Mouse (Mus musculus) stomach, postnatal 0 days (tissue): ENCODE measurements around the gene Pdgfa. TPM values are rescaled to one million over a fixed set of nuclear protein-coding genes. Genes with fewer than 3 reads are reported as not detected.

ENCODE experiments used
- ATAC-seq: fragments of 200-750 bp; cut with Nextera tagmentation; 2 replicates; pipeline ENCODE4 v1.8.0; 2017; ENCODE audit not compliant: low FRiP score, low TSS enrichment
- DNase-seq: peaks from one replicate; pipeline ENCODE4 v3.0.0-alpha.2; 2016; ENCODE audit warnings: low spot score
- H3K27ac ChIP-seq: fragments of 300-500 bp; sonication (generic); replicated peaks from 2 replicates; pipeline ENCODE4 v1.5.1; 2014; ENCODE audit warnings: mild to moderate bottlenecking, control low read depth
- H3K27me3 ChIP-seq: fragments of 300-500 bp; sonication (generic); 2 replicates; pipeline ENCODE4 v1.6.1; 2014; ENCODE audit warnings: low read length; ENCODE audit not compliant: control insufficient read depth, insufficient read depth
- H3K36me3 ChIP-seq: fragments of 300-500 bp; sonication (generic); 2 replicates; pipeline ENCODE4 v1.6.1; 2014; ENCODE audit warnings: low read length, mixed read lengths; ENCODE audit not compliant: control insufficient read depth, insufficient read depth
- H3K4me1 ChIP-seq: fragments of 300-500 bp; sonication (generic); replicated peaks from 2 replicates; pipeline ENCODE4 v1.6.1; 2014; ENCODE audit warnings: antibody characterized with exemption; ENCODE audit not compliant: control insufficient read depth, insufficient read depth
- H3K4me2 ChIP-seq: fragments of 300-500 bp; sonication (generic); replicated peaks from 2 replicates; pipeline ENCODE4 v1.6.1; 2014; ENCODE audit warnings: low read depth, mild to moderate bottlenecking, control low read depth, moderate library complexity
- H3K4me3 ChIP-seq: fragments of 300-500 bp; sonication (generic); 2 replicates; pipeline ENCODE4 v1.5.1; 2014; ENCODE audit warnings: low read depth, low read length, control low read depth
- H3K9ac ChIP-seq: fragments of 300-500 bp; sonication (generic); 2 replicates; pipeline ENCODE4 v1.6.1; 2014; ENCODE audit warnings: mild to moderate bottlenecking, low read length, control low read depth, mixed read lengths
- H3K9me3 ChIP-seq: fragments of 300-500 bp; sonication (generic); 2 replicates; pipeline ENCODE4 v1.6.1; 2016; ENCODE audit warnings: low read length; ENCODE audit not compliant: control insufficient read depth
- CTCF ChIP-seq: IDR thresholded peaks from 2 replicates; pipeline ENCODE4 v1.5.1; 2016; ENCODE audit warnings: antibody characterized with exemption, low read depth, mild to moderate bottlenecking, moderate library complexity
- EP300 ChIP-seq: optimal IDR thresholded peaks from 2 replicates; pipeline ENCODE3; 2016; ENCODE audit warnings: antibody characterized with exemption
- WGBS: fragments of 180-500 bp; shearing (Covaris S2); extraction: QIAGEN DNeasy Blood & Tissue Kit; methylation state at CpG from one replicate; pipeline ENCODE4 v1.1.7; 2014; 5-methylcytosine and 5-hydroxymethylcytosine counted together
- polyA plus RNA-seq: library from polyadenylated mRNA; unstranded; fragments of >200 nt; fragmentation: Nextera tagmentation; extraction: Ambion mirVana; gene quantifications from 2 replicates; pipeline ENCODE4 v1.2.1, GENCODE M21; 2015

The Pdgfa gene
- polyA plus RNA-seq, 1 experiment from 2014 or later: 60.4 TPM

DNA sequence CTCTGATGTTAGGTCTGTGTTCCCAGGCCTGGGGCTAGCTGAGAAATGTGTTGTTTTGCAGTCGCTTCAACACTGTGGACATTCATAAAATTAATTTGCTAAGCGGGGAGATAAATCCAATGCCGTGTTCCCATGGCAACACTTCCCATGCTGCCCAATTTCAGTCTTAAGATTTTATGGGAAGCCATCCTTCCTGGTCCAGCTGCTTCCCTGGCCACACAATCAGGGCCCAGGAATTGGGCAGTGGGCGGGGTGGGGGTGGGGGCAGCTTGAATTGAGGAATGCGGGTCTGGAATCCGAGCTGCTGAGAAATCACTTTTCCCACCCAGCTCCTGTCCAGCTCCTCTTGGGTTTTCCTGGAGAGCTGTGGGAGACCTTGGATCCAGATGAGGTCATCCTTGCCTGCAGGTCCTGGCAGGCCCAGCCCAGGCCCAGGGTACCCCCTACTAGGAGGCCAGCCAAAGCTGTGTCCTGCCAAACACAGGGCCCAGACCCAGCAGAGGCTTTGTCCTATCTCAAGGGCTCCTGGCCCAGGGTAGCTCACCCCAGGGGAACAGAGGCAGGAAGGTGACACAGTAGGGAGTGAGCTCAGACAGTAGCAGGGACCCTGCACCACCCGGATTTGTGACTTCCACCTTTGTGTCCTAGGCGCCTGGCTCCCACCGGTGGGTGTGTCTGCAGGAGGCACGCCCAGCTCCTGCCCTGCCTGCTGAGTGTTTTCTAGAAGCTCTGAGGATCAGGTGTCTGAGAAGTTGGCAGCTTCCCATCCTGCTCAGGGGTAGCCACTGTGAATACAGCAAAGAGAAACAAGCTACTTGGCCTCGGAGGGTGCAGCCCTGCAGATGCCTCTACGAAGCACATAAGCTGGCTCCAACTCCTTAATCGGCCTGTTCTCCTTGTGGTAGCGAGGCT is 36.5 kb upstream of the Pdgfa start:
- Histone ChIP-seq H3K9ac (0 out of 2 replicates have a peak overlapping the region, but pooled peaks have one; percentile 18), H3K27ac (0 out of 2 replicates have a peak overlapping the region, but pooled peaks have one; percentile 35), H3K36me3 (no peaks in the 10 kb centered on the region), H3K4me1 (peaks cover 7% of the 10 kb centered on the region; the same call in 1 of the 2 replicates), H3K27me3 (no peaks in the 10 kb centered on the region), H3K4me3 (no peak overlapping the region), H3K9me3 (no peaks in the 10 kb centered on the region), H3K4me2 (no peak overlapping the region)
- peak; percentile 64 for ATAC-seq
- DNase-seq: peak; percentile 69
- 37% methylated on average over 14 of the region's 14 CpGs for WGBS
- TF ChIP-seq EP300 (no peak), CTCF (no peak)

DNA sequence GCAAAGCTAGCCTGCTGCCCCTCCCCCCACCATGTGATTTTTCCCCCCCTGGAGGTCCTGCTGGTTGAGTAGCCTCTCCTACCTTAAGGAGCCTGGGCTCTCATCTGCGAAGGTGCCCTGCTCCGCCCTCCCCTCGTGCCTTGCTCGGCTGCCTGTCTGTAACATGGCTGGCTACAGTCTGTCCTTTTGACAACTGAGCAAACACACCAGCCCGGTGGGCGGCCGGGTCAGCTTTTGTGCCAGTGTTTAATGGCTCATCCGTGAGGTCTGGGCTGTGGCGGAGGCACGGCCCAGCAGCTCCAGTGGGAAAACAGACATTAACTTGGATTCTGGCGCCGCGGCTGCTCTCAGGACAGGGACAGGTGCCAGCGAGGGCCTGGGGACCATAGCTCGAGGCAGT is 30.4 kb upstream of the Pdgfa start:
- no peak overlapping the region for H3K27ac ChIP-seq

GRCm38 (mm10) chr5:139024351-139025105 is 27.4 kb upstream of the Pdgfa start:
- Histone ChIP-seq H3K9me3 (no peaks in the 10 kb centered on the region), H3K27ac (0 out of 2 replicates have a peak overlapping the region, but pooled peaks have one; percentile 30), H3K4me2 (no peak overlapping the region), H3K9ac (no peak overlapping the region), H3K36me3 (no peaks in the 10 kb centered on the region), H3K4me3 (no peak overlapping the region), H3K4me1 (no peaks in the 10 kb centered on the region), H3K27me3 (no peaks in the 10 kb centered on the region)
- TF ChIP-seq EP300 (no peak), CTCF (no peak)
- no peak for ATAC-seq
- DNase-seq: no peak
- WGBS: 66% methylated on average over 12 of the region's 12 CpGs

More for the DNA sequence above, 30.4 kb upstream of the Pdgfa start:
- Histone ChIP-seq H3K9ac (no peak overlapping the region), H3K4me1 (no peaks in the 10 kb centered on the region), H3K4me3 (no peak overlapping the region), H3K9me3 (no peaks in the 10 kb centered on the region), H3K4me2 (no peak overlapping the region), H3K27me3 (no peaks in the 10 kb centered on the region), H3K36me3 (no peaks in the 10 kb centered on the region)
- WGBS: 35% methylated on average over 15 of the region's 15 CpGs
- TF ChIP-seq CTCF (no peak), EP300 (no peak)
- DNase-seq: no peak
- ATAC-seq: no peak

DNA sequence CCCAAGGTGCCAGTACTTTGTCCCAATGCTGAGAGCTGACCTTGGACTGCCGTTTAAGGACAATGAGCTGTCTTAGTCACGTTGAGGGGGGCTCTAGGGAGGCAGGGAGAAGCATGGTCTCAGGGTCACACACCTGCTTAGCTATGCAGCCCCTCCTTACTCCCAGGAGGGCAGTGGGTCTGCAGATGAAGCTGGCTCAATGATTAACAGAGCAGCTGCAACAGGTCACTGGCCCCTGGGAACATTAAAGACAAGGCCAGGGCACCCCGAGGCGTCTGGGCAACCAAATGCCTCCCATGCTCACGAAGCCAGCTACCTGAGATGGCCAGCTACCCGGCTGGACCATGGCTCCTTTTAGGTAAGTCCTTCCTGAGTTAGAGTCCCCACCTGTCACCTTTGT is 23.4 kb upstream of the Pdgfa start:
- Histone ChIP-seq H3K27ac (no peak overlapping the region), H3K9ac (no peak overlapping the region), H3K4me2 (no peak overlapping the region), H3K4me3 (no peak overlapping the region), H3K27me3 (no peaks in the 10 kb centered on the region), H3K4me1 (no peaks in the 10 kb centered on the region), H3K9me3 (no peaks in the 10 kb centered on the region), H3K36me3 (no peaks in the 10 kb centered on the region; the same call in 1 of the 2 replicates)
- WGBS: 52% methylated on average over 6 of the region's 6 CpGs
- ATAC-seq (no peak), DNase-seq (no peak)
- TF ChIP-seq CTCF (no peak), EP300 (no peak)

GRCm38 (mm10) chr5:139017371-139018124 is 20.4 kb upstream of the Pdgfa start:
- no peaks in the 10 kb centered on the region; the same call in 1 of the 2 replicates for H3K36me3 ChIP-seq
- ATAC-seq: no peak
- no peaks in the 10 kb centered on the region for H3K4me1 ChIP-seq
- DNase-seq: peak; percentile 24
- H3K27me3 ChIP-seq: no peaks in the 10 kb centered on the region
- WGBS: 74% methylated on average over 15 of the region's 15 CpGs
- no peak overlapping the region for H3K4me2 ChIP-seq
- H3K4me3 ChIP-seq: no peak overlapping the region
- H3K27ac ChIP-seq: no peak overlapping the region
- H3K9ac ChIP-seq: no peak overlapping the region
- H3K9me3 ChIP-seq: no peaks in the 10 kb centered on the region
- TF ChIP-seq EP300 (no peak), CTCF (0 out of 2 replicates have a peak, but pooled peaks have one; percentile 7)
